Mouse (Mus musculus): Measurements from ENCODE around the gene Tssk3. TPM values are rescaled to one million over a fixed set of nuclear protein-coding genes. Genes with fewer than 3 reads are reported as not detected.
"Not testable (repeated sequence)": the region's sequence is repeated elsewhere in the genome, so short reads cannot be mapped to it uniquely, and the experiment has no call there.

Tssk3 gene
- polyA plus RNA-seq (2016; fragmentation: Nextera tagmentation; extraction: Ambion mirVana): not detected in 2 replicates

GRCm38 (mm10) chr4:129490972-129491880, at the start of gene Tssk3, which contains the start of gene Fam229a:
Gene Tssk3, minus strand, starts transcription at chr4:129491022.
Gene Fam229a, plus strand, starts transcription at chr4:129491190.
- Histone ChIP-seq H3K36me3 (replicated peaks) (peaks cover 35% of the 10 kb centered on the region), H3K9me3 (no peaks in the 10 kb centered on the region), H3K4me1 (peaks cover 28% of the 10 kb centered on the region), H3K27ac (replicated peaks) (0 out of 2 replicates have a peak within 1 kb of the TSS, but pooled peaks have one; percentile 11), H3K4me3 (peak within 1 kb of the TSS; percentile 51), H3K27me3 (replicated peaks; ENCODE audit: low read depth, poor library complexity, severe bottlenecking) (peaks cover 41% of the 10 kb centered on the region)
- DNase-seq (ENCODE audit: low spot score): peak; percentile 67
- 3% methylated on average over 70 of the region's 70 CpGs for WGBS

GRCm38 (mm10) chr4:129540012-129540411, 49.2 kb upstream of the Tssk3 start:
- 90% methylated on average over 6 of the region's 6 CpGs for WGBS
- Histone ChIP-seq H3K4me1 (peaks cover 26% of the 10 kb centered on the region), H3K27ac (replicated peaks) (no peak overlapping the region), H3K4me3 (peak overlapping the region; percentile 13; the same call in 1 of the 2 replicates), H3K27me3 (replicated peaks; ENCODE audit: low read depth, poor library complexity, severe bottlenecking) (no peaks in the 10 kb centered on the region), H3K9me3 (no peaks in the 10 kb centered on the region), H3K36me3 (replicated peaks) (peaks cover 57% of the 10 kb centered on the region)
- no peak for DNase-seq (ENCODE audit: low spot score)

GRCm38 (mm10) chr4:129528901-129529300, 38.1 kb upstream of the Tssk3 start:
- not testable (repeated sequence) for H3K4me1 ChIP-seq; DNase-seq (ENCODE audit: low spot score); H3K9me3 ChIP-seq; H3K27me3 ChIP-seq (replicated peaks; ENCODE audit: low read depth, poor library complexity, severe bottlenecking); H3K4me3 ChIP-seq; H3K27ac ChIP-seq (replicated peaks)
- peaks cover 98% of the 10 kb centered on the region for H3K36me3 ChIP-seq (replicated peaks)
- 94% methylated on average over 6 of the region's 6 CpGs for WGBS

GRCm38 (mm10) chr4:129525889-129526288, 35.1 kb upstream of the Tssk3 start:
- H3K27me3 ChIP-seq (replicated peaks; ENCODE audit: low read depth, poor library complexity, severe bottlenecking): no peaks in the 10 kb centered on the region
- H3K27ac ChIP-seq (replicated peaks): no peak overlapping the region
- WGBS: 92% methylated on average over 3 of the region's 3 CpGs
- no peak for DNase-seq (ENCODE audit: low spot score)
- no peak overlapping the region for H3K4me3 ChIP-seq
- no peaks in the 10 kb centered on the region for H3K4me1 ChIP-seq
- peaks cover 98% of the 10 kb centered on the region for H3K36me3 ChIP-seq (replicated peaks)
- H3K9me3 ChIP-seq: no peaks in the 10 kb centered on the region

GRCm38 (mm10) chr4:129525338-129525737, 34.5 kb upstream of the Tssk3 start:
- no peaks in the 10 kb centered on the region for H3K4me1 ChIP-seq
- H3K27ac ChIP-seq (replicated peaks): no peak overlapping the region
- no peaks in the 10 kb centered on the region for H3K9me3 ChIP-seq
- no peaks in the 10 kb centered on the region for H3K27me3 ChIP-seq (replicated peaks; ENCODE audit: low read depth, poor library complexity, severe bottlenecking)
- no peak for DNase-seq (ENCODE audit: low spot score)
- peaks cover 98% of the 10 kb centered on the region for H3K36me3 ChIP-seq (replicated peaks)
- H3K4me3 ChIP-seq: no peak overlapping the region
- 91% methylated on average over 5 of the region's 5 CpGs for WGBS

- no peak for DNase-seq (ENCODE audit: low spot score)
- Histone ChIP-seq H3K27me3 (replicated peaks; ENCODE audit: low read depth, poor library complexity, severe bottlenecking) (no peaks in the 10 kb centered on the region), H3K27ac (replicated peaks) (no peak overlapping the region), H3K36me3 (replicated peaks) (peaks cover 94% of the 10 kb centered on the region), H3K4me1 (peaks cover 22% of the 10 kb centered on the region), H3K4me3 (no peak overlapping the region), H3K9me3 (no peaks in the 10 kb centered on the region)
- WGBS: 93% methylated on average over 8 of the region's 8 CpGs
These were observed 27.7 kb upstream of the Tssk3 start for GRCm38 (mm10) chr4:129518519-129518918.

- H3K4me3 ChIP-seq: peak overlapping the region; percentile 35
- no peaks in the 10 kb centered on the region for H3K9me3 ChIP-seq
- DNase-seq (ENCODE audit: low spot score): peak; percentile 57
- peaks cover 37% of the 10 kb centered on the region for H3K4me1 ChIP-seq
- WGBS: 46% methylated on average over 2 of the region's 2 CpGs
- peaks cover 78% of the 10 kb centered on the region for H3K36me3 ChIP-seq (replicated peaks)
- 0 out of 2 replicates have a peak overlapping the region, but pooled peaks have one; percentile 45 for H3K27ac ChIP-seq (replicated peaks)
- no peaks in the 10 kb centered on the region for H3K27me3 ChIP-seq (replicated peaks; ENCODE audit: low read depth, poor library complexity, severe bottlenecking)
These were observed 26.1 kb upstream of the Tssk3 start for GRCm38 (mm10) chr4:129516925-129517324.

- peak; percentile 88 for DNase-seq (ENCODE audit: low spot score)
- Histone ChIP-seq H3K27ac (replicated peaks) (peak overlapping the region; percentile 98), H3K36me3 (replicated peaks) (peaks cover 53% of the 10 kb centered on the region), H3K27me3 (replicated peaks; ENCODE audit: low read depth, poor library complexity, severe bottlenecking) (no peaks in the 10 kb centered on the region), H3K4me1 (peaks cover 57% of the 10 kb centered on the region), H3K9me3 (no peaks in the 10 kb centered on the region), H3K4me3 (peak overlapping the region; percentile 83)
- under 1% methylated on average over 35 of the region's 35 CpGs for WGBS
These were observed 23.6 kb upstream of the Tssk3 start for GRCm38 (mm10) chr4:129514300-129514898.

GRCm38 (mm10) chr4:129513891-129514290, 23.1 kb upstream of the Tssk3 start:
- peaks cover 62% of the 10 kb centered on the region for H3K4me1 ChIP-seq
- WGBS: under 1% methylated on average over 53 of the region's 57 CpGs
- peak overlapping the region; percentile 98 for H3K27ac ChIP-seq (replicated peaks)
- peaks cover 48% of the 10 kb centered on the region for H3K36me3 ChIP-seq (replicated peaks)
- DNase-seq (ENCODE audit: low spot score): no peak
- no peaks in the 10 kb centered on the region for H3K9me3 ChIP-seq
- no peaks in the 10 kb centered on the region for H3K27me3 ChIP-seq (replicated peaks; ENCODE audit: low read depth, poor library complexity, severe bottlenecking)
- peak overlapping the region; percentile 83 for H3K4me3 ChIP-seq

GRCm38 (mm10) chr4:129513086-129513767, 22.4 kb upstream of the Tssk3 start, which contains the start of gene Marcksl1:
Gene Marcksl1, plus strand, starts transcription at chr4:129513581.
- Histone ChIP-seq H3K4me3 (peak within 1 kb of the TSS; percentile 83), H3K4me1 (peaks cover 68% of the 10 kb centered on the region), H3K36me3 (replicated peaks) (peaks cover 41% of the 10 kb centered on the region), H3K9me3 (no peaks in the 10 kb centered on the region), H3K27ac (replicated peaks) (peak within 1 kb of the TSS; percentile 98), H3K27me3 (replicated peaks; ENCODE audit: low read depth, poor library complexity, severe bottlenecking) (no peaks in the 10 kb centered on the region)
- peak; percentile 95 for DNase-seq (ENCODE audit: low spot score)
- 5% methylated on average over 47 of the region's 47 CpGs for WGBS

GRCm38 (mm10) chr4:129511413-129512096, 20.7 kb upstream of the Tssk3 start:
- Histone ChIP-seq H3K9me3 (no peaks in the 10 kb centered on the region), H3K4me1 (peaks cover 69% of the 10 kb centered on the region), H3K36me3 (replicated peaks) (peaks cover 24% of the 10 kb centered on the region), H3K27ac (replicated peaks) (peak overlapping the region; percentile 78), H3K27me3 (replicated peaks; ENCODE audit: low read depth, poor library complexity, severe bottlenecking) (no peaks in the 10 kb centered on the region), H3K4me3 (peak overlapping the region; percentile 83)
- peak; percentile 51 for DNase-seq (ENCODE audit: low spot score)
- 16% methylated on average over 6 of the region's 6 CpGs for WGBS

All from embryonic facial prominence, embryonic 10.5 days (tissue).